Comparison of ENCODE assay signal across 9 mouse cellular contexts in the genomic region with DNA sequence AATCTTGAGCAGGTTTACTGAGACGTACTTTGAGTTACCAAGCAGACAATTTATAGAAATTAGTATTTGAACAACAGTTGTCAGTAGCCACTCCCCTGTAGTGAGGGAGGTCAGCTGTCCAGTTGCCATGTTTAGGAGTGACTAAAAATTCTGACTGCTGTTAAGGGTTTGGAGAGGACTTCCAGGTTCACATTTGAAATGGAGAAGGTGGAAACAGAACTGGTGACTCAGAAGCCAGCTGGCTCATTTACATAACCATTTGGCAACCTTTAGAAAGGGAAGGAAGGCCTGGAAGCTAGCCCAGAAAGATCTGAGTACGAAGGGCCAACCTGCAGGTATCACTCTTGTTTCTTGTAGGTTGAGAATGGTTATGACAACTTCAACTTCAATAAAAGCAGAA.
DNase-seq lines count a peak whose midpoint lies in the region; ATAC-seq lines count a peak whose summit lies in the region.
"Had no signal": no experiment of that assay in that cellular context is flagged by ENCODE, and none has a peak within 500 bp of the region (broad histone marks: within the 10 kb centered on the region; RNA-seq: fewer than 3 reads in every experiment).

No protein-coding gene starts in this region.

- peaks cover 45% of the 10 kb centered on the region for H3K36me3 ChIP-seq in heart, embryonic 10.5 days
- H3K36me3 ChIP-seq in intestine, embryonic 15.5 days: peaks cover 10% of the 10 kb centered on the region; the same call in 1 of the 2 replicates

- H3K4me1 ChIP-seq in heart, embryonic 10.5 days: peaks cover 31% of the 10 kb centered on the region
- H3K4me1 ChIP-seq in intestine, embryonic 15.5 days (replicated peaks): peaks cover 4% of the 10 kb centered on the region; the same call in 1 of the 2 replicates

- no peaks in the 10 kb centered on the region for H3K27me3 ChIP-seq in heart, embryonic 10.5 days (ENCODE audit: insufficient read depth, poor library complexity, severe bottlenecking)
- H3K27me3 ChIP-seq in intestine, embryonic 15.5 days (replicated peaks): no peaks in the 10 kb centered on the region
- H3K27me3 ChIP-seq: neural tube, embryonic 13.5 days had no signal

- H3K27ac ChIP-seq in heart, embryonic 10.5 days: no peak overlapping the region
- H3K27ac ChIP-seq in intestine, embryonic 15.5 days: no peak overlapping the region
- H3K27ac ChIP-seq: neural tube, embryonic 13.5 days had no signal

- 86% methylated on average over 2 of the region's 2 CpGs for WGBS in heart, embryonic 10.5 days
- WGBS in intestine, embryonic 15.5 days: 64% methylated on average over 2 of the region's 2 CpGs

- no peak overlapping the region for H3K9ac ChIP-seq in intestine, embryonic 15.5 days
- H3K9ac ChIP-seq: neural tube, embryonic 13.5 days had no signal

- no peak for ATAC-seq in intestine, embryonic 15.5 days

- H3K9me3 ChIP-seq in heart, embryonic 10.5 days: no peaks in the 10 kb centered on the region
- H3K9me3 ChIP-seq in intestine, embryonic 15.5 days: no peaks in the 10 kb centered on the region
- H3K9me3 ChIP-seq: neural tube, embryonic 13.5 days had no signal

- H3K4me2 ChIP-seq in intestine, embryonic 15.5 days (replicated peaks): no peak overlapping the region
- H3K4me2 ChIP-seq: neural tube, embryonic 13.5 days had no signal

- peak; percentile 70 to 77 for DNase-seq in heart, adult 18-20 months
- no peak for DNase-seq in heart, embryonic 10.5 days (ENCODE audit: low spot score)
- peak; percentile 74 for DNase-seq in Muller cell, postnatal 12 days (ENCODE audit: inconsistent ontology term)
- DNase-seq in cerebellum, postnatal 25 days: peak; percentile 74 to 89
- DNase-seq in kidney, postnatal 14 days: peak; percentile 79
- DNase-seq in monocyte, adult 2 months (ENCODE audit: low read depth in 1 of 2, low spot score in 2 of 2): peak; percentile 13 to 19
- no peak for DNase-seq in urinary bladder, postnatal 25 days (ENCODE audit: low spot score)

- H3K4me3 ChIP-seq in heart, embryonic 10.5 days: no peak overlapping the region
- no peak overlapping the region for H3K4me3 ChIP-seq in intestine, embryonic 15.5 days (replicated peaks)
- H3K4me3 ChIP-seq: neural tube, embryonic 13.5 days had no signal

Comparison
In these comparisons a context has a peak if more than half of its experiments do, and no peak if none do; other contexts are left out.
1. DNase-seq: peak in heart, adult 18-20 months (2 of 2), Muller cell, postnatal 12 days (single experiment), cerebellum, postnatal 25 days (2 of 2), kidney, postnatal 14 days (single experiment) and monocyte, adult 2 months (2 of 2); none in heart, embryonic 10.5 days (single experiment) and urinary bladder, postnatal 25 days (single experiment).